Mouse (Mus musculus) forebrain, postnatal 0 days (tissue): ENCODE data around the gene Cela2a. TPM values are rescaled to one million over a fixed set of nuclear protein-coding genes. Genes with fewer than 3 reads are reported as not detected.

Source experiments
- ATAC-seq: fragments of 200-750 bp; cut with Nextera tagmentation; 2 replicates; pipeline ENCODE4 v1.8.0; 2017; ENCODE audit warnings: mild to moderate bottlenecking, moderate library complexity
- DNase-seq: peaks from one replicate; pipeline ENCODE4 v3.0.0-alpha.2; 2015
- H3K27ac ChIP-seq: fragments of 300-500 bp; sonication (generic); 2 replicates; pipeline ENCODE4 v1.5.1; 2014; ENCODE audit warnings: low read depth, mild to moderate bottlenecking, antibody characterized with exemption, low read length, moderate library complexity, mixed read lengths
- H3K27me3 ChIP-seq: fragments of 300-500 bp; sonication (generic); 2 replicates; pipeline ENCODE4 v1.6.1; 2014; ENCODE audit warnings: mild to moderate bottlenecking, low read length, mixed read lengths; ENCODE audit not compliant: insufficient read depth
- H3K36me3 ChIP-seq: fragments of 300-500 bp; sonication (generic); 2 replicates; pipeline ENCODE4 v1.6.1; 2014; ENCODE audit warnings: mild to moderate bottlenecking, moderate library complexity; ENCODE audit not compliant: insufficient read depth
- H3K4me1 ChIP-seq: fragments of 300-500 bp; sonication (generic); 2 replicates; pipeline ENCODE4 v1.6.1; 2014; ENCODE audit warnings: antibody characterized with exemption; ENCODE audit not compliant: insufficient read depth
- H3K4me2 ChIP-seq: fragments of 300-500 bp; sonication (generic); 2 replicates; pipeline ENCODE4 v1.6.1; 2014; ENCODE audit warnings: low read depth, mild to moderate bottlenecking, moderate library complexity
- H3K4me3 ChIP-seq: fragments of 300-500 bp; sonication (generic); 2 replicates; pipeline ENCODE4 v1.5.1; 2014; ENCODE audit warnings: low read depth, low read length, mixed read lengths
- H3K9ac ChIP-seq: fragments of 300-500 bp; sonication (generic); 2 replicates; pipeline ENCODE4 v1.6.1; 2014; ENCODE audit warnings: mild to moderate bottlenecking
- H3K9me3 ChIP-seq: fragments of 300-500 bp; sonication (generic); 2 replicates; pipeline ENCODE4 v1.6.1; 2016; ENCODE audit warnings: low read length
- CTCF ChIP-seq: sonication (generic); IDR thresholded peaks from 2 replicates; pipeline ENCODE4 v1.5.1; 2016; ENCODE audit warnings: antibody characterized with exemption, control low read depth, low read depth
- WGBS: fragments of 180-500 bp; shearing (Covaris S2); extraction: QIAGEN DNeasy Blood & Tissue Kit; methylation state at CpG from one replicate; pipeline ENCODE4 v1.1.7; 2014; 5-methylcytosine and 5-hydroxymethylcytosine counted together
- polyA plus RNA-seq: library from polyadenylated mRNA; unstranded; fragments of >200 nt; fragmentation: Nextera tagmentation; extraction: Ambion mirVana; gene quantifications from 2 replicates; pipeline ENCODE4 v1.2.1, GENCODE M21; 2015
- total RNA-seq: library from RNA; depleted of rRNA; stranded (reverse); fragments of >200 nt; gene quantifications from 2 replicates; pipeline ENCODE4 v1.2.3, GENCODE M21; 2014; rRNA removed

Gene Cela2a
- total RNA-seq (0.69 TPM in 1 of 2 replicates, not detected in the other), polyA plus RNA-seq (0.18 and 0.39 TPM in 2 replicates)

DNA sequence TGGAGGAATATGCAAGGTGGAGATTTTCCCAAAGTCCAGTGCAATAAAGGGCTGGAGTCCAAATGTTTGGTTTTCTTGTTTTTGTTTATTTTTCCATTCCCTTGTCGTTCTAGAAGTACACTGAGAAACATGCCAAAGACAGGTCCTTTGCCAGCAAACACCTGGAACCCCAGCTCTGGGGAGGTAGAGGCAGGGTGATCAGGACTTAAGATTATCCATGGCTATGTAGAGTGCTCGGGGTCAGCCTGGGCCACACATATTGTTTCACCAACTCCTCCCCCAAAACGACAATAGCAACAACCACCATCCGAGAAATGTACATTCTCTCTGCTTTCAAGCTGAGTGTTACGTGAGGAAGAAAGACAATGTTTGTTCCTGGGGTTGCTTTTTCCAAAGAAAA is at the start of gene Cela2a:
Gene Cela2a (minus strand): TSS at position 101 of the 400 bp plus-strand sequence.
- no peak for DNase-seq
- no peak within 1 kb of the TSS for H3K27ac ChIP-seq
- ATAC-seq: no peak
- no peak within 1 kb of the TSS for H3K4me3 ChIP-seq
- H3K36me3 ChIP-seq: no peaks in the 10 kb centered on the region
- H3K27me3 ChIP-seq: no peaks in the 10 kb centered on the region
- H3K4me1 ChIP-seq: no peaks in the 10 kb centered on the region
- no peak within 1 kb of the TSS for H3K4me2 ChIP-seq
- 62% methylated on average over 5 of the region's 5 CpGs for WGBS
- no peaks in the 10 kb centered on the region for H3K9me3 ChIP-seq
- no peak within 1 kb of the TSS for H3K9ac ChIP-seq
- no peak for TF ChIP-seq CTCF

DNA sequence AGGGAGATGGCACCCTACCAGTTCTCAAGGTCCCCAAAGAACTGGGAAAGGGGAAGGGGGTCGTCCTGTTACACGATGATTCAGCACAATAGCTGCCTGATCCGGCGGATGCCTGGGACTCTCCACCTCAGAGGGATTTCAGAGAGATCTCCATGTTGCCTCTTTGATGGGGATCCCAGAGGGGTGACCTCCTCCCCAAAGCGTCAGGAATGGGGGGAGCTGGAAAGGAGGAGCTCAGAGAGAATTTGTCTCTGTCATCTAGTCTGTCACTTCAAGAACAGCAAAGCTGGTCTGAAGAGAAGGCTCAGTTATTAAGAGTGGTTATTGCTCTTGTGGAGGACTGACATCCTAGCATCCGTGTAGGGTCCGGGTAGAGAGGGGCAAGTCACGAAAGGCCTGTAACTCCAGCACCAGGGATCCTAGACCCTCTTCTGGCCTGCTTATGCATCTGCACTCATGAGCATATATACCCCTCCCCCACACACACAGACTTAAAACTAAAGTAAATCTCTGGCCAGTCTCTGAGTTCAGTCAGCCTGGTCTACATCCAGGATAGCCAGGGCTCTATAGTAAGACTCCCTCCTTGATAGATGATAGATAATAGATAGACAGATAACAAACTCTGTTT is 49.6 kb upstream of the Cela2a start:
- no peaks in the 10 kb centered on the region for H3K36me3 ChIP-seq
- DNase-seq: no peak
- peaks cover 22% of the 10 kb centered on the region for H3K4me1 ChIP-seq
- no peaks in the 10 kb centered on the region for H3K27me3 ChIP-seq
- peak overlapping the region; percentile 76 for H3K4me3 ChIP-seq
- peak; percentile 34 for TF ChIP-seq CTCF
- H3K27ac ChIP-seq: peak overlapping the region; percentile 64
- H3K4me2 ChIP-seq: peak overlapping the region; percentile 91
- no peaks in the 10 kb centered on the region for H3K9me3 ChIP-seq
- peak; percentile 6 for ATAC-seq
- WGBS: 14% methylated on average over 8 of the region's 8 CpGs
- H3K9ac ChIP-seq: peak overlapping the region; percentile 79; the same call in 1 of the 2 replicates

DNA sequence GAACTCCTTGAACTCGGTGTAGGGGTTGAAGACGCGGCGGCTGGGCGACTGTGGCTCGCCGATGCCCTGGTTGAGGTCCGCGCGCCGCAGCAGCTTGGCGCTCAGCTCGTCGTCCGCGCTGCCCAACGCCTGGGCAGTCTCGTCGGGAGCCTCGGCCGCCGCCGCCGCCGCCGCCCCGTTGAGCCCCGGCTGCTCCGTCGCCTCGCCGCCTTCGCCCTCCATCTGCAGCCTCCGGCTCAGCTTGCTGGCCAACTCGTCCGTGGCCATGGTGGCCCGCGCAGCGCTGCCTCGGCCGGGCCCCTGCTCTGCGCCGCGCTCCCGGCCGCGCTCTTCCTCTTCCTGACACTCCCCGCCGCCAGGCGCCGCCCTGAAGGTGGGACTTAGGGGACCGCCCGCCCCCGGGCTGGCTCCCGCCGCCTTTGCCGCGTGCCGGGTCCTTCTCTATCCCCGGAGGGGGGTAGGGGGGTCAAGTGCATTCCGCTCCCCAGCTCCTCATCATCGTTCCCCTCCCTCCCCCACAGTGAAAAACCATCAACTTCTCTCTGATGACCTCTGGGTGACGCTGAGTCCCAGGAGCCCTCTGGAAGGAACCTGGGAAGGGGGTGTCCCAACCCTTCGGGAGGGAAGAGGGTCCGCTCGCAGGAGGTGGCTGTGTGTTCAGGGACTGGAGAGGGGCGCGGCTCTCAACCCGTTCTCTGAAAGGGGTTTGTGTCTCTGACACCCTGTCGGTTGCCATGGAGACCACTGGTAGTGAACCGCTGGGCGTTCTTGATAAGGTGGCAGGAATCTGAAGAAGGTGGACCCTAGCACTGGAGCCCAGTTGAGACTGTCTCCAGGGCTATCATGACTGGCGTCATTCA is 48.9 kb upstream of the Cela2a start, which contains the start of gene Efhd2:
Gene Efhd2 (minus strand): TSS at position 320 of the 860 bp plus-strand sequence.
- H3K4me2 ChIP-seq: peak within 1 kb of the TSS; percentile 91
- H3K4me3 ChIP-seq: peak within 1 kb of the TSS; percentile 76
- peaks cover 29% of the 10 kb centered on the region for H3K4me1 ChIP-seq
- H3K27ac ChIP-seq: peak within 1 kb of the TSS; percentile 64
- H3K27me3 ChIP-seq: no peaks in the 10 kb centered on the region
- no peaks in the 10 kb centered on the region for H3K36me3 ChIP-seq
- TF ChIP-seq CTCF: peak; percentile 44
- ATAC-seq (peak; percentile 90), DNase-seq (peak; percentile 85)
- no peaks in the 10 kb centered on the region for H3K9me3 ChIP-seq
- 3% methylated on average over 70 of the region's 73 CpGs for WGBS
- H3K9ac ChIP-seq: peak within 1 kb of the TSS; percentile 79

DNA sequence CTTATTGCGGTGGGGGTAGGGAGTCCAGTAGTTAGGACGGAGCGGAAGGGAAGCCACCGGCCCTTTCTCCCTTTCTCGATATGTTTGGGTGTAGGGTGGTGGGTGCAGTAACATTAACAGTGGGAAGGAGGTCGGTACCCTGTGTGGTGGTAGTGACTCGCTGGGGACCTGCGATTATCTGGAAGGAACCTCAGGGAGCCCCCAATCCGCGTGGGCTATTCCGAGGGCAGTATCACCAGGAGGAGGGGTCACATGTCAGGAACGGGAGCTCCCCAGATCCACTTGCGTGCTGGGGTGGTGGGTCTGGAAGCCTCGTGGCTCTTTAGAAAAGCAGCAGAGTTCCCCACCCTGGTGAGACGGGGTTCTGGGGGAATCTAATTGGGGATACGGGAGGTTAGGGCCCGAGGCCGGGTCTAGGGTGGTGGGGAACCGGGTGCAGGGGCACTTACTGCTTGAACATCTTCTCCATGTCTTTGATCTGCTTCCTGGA is 48.2 kb upstream of the Cela2a start:
- DNase-seq (no peak), ATAC-seq (peak; percentile 10)
- Histone ChIP-seq H3K27ac (peak overlapping the region; percentile 64; the same call in 1 of the 2 replicates), H3K4me2 (peak overlapping the region; percentile 91), H3K4me1 (peaks cover 29% of the 10 kb centered on the region), H3K9ac (peak overlapping the region; percentile 79), H3K4me3 (peak overlapping the region; percentile 76), H3K9me3 (no peaks in the 10 kb centered on the region), H3K27me3 (no peaks in the 10 kb centered on the region), H3K36me3 (no peaks in the 10 kb centered on the region)
- no peak for TF ChIP-seq CTCF
- 2% methylated on average over 19 of the region's 19 CpGs for WGBS

DNA sequence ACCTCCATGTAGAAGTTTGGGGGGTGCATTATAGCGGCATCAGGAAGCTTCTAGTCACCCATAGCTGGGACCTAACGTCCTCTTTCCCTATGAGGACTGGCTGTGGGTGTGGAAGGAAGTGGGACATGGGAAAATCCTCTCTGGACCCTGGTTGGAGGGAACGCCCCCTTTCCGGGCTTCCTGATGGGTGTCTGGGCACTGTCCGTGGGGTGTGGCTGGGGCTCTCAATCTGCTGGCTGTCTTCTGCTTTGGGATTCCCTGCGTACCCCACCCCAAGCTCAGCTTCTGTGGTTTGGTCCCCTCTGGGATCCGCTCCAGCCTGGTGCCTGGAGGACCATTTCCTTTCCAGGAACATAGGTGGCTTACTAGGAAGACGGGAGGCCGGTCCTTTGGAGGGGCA is 47.0 kb upstream of the Cela2a start:
- Histone ChIP-seq H3K4me3 (peak overlapping the region; percentile 76), H3K9ac (no peak overlapping the region), H3K9me3 (no peaks in the 10 kb centered on the region), H3K4me1 (peaks cover 29% of the 10 kb centered on the region), H3K27me3 (no peaks in the 10 kb centered on the region), H3K27ac (no peak overlapping the region), H3K4me2 (peak overlapping the region; percentile 91), H3K36me3 (no peaks in the 10 kb centered on the region)
- no peak for DNase-seq
- WGBS: 73% methylated on average over 9 of the region's 9 CpGs
- no peak for ATAC-seq
- TF ChIP-seq CTCF: no peak

DNA sequence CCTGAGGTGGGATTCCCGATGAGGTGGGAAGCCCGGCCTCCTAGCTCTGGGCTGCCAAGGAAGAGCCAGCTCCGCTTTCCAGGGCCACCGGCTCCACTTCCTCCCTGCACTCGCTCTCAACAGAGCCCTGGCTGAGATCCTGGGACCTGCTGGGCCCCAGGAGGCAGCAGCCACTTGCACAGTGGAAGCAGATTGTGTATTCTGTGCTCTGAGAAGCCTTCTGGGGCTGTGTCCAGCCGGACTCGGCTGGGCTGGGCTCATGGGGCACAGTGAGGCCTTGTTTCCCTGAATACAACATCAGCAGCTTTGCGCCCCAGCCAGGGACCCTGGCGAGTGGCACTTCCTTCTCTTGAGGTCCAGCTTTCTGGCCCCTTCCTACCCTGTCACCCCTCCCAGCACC is 45.9 kb upstream of the Cela2a start:
- Histone ChIP-seq H3K27ac (peak overlapping the region; percentile 37; the same call in 1 of the 2 replicates), H3K36me3 (no peaks in the 10 kb centered on the region), H3K9me3 (no peaks in the 10 kb centered on the region), H3K9ac (0 out of 2 replicates have a peak overlapping the region, but pooled peaks have one; percentile 15), H3K27me3 (no peaks in the 10 kb centered on the region), H3K4me2 (peak overlapping the region; percentile 91), H3K4me1 (peaks cover 29% of the 10 kb centered on the region), H3K4me3 (0 out of 2 replicates have a peak overlapping the region, but pooled peaks have one; percentile 76)
- ATAC-seq (peak; percentile 56), DNase-seq (peak; percentile 71)
- WGBS: 36% methylated on average over 9 of the region's 9 CpGs
- TF ChIP-seq CTCF: no peak
